Comparison of ENCODE assay signal across 14 mouse cellular contexts in the genomic region with DNA sequence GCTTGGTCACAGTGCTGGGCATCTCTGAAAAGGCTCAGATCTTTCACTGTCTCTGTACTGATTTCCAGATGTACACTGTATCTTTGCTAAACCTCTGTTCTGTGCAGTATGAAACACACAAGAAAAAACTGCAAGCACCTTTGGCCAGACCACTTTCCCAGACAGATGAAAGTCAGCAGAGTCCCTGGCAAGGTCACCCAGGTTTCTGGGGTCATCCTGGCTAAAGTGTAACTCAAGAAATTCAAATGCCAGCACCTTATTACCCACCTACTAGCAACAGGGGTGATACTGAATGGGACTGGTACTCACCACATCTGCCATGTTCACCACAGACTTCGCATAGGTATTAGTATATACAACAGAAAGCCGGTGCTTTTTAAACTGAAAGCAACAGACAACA.
"Had no signal": no experiment of that assay in that cellular context is flagged by ENCODE, and none has a peak within 500 bp of the region (broad histone marks: within the 10 kb centered on the region; RNA-seq: fewer than 3 reads in every experiment).

No protein-coding gene starts in this region.

- H3K36me3 ChIP-seq: intestine, embryonic 15.5 days; limb, embryonic 12.5 days; limb, embryonic 15.5 days; liver, embryonic 13.5 days had no signal

- H3K27ac ChIP-seq: intestine, embryonic 15.5 days; kidney, postnatal 0 days; limb, embryonic 12.5 days; limb, embryonic 15.5 days; liver, embryonic 13.5 days; stomach, postnatal 0 days had no signal

- H3K9me3 ChIP-seq: intestine, embryonic 15.5 days; limb, embryonic 12.5 days; limb, embryonic 15.5 days; liver, embryonic 13.5 days had no signal

- H3K4me3 ChIP-seq: intestine, embryonic 15.5 days; limb, embryonic 12.5 days; limb, embryonic 15.5 days; liver, embryonic 13.5 days had no signal

- H3K4me2 ChIP-seq: intestine, embryonic 15.5 days; limb, embryonic 12.5 days; limb, embryonic 15.5 days; liver, embryonic 13.5 days; midbrain, embryonic 11.5 days had no signal

- H3K4me1 ChIP-seq: intestine, embryonic 15.5 days; limb, embryonic 15.5 days; liver, embryonic 13.5 days had no signal

- DNase-seq: left cerebral cortex, postnatal 4 days; liver, embryonic 13.5 days; lung, adult 2 months; lung, postnatal 14 days; lung, postnatal 4 days; thymus, adult 2 months; thymus, postnatal 14 days; thymus, postnatal 4 days had no signal

- H3K9ac ChIP-seq: intestine, embryonic 15.5 days; limb, embryonic 12.5 days; limb, embryonic 15.5 days; liver, embryonic 13.5 days had no signal

- H3K27me3 ChIP-seq: intestine, embryonic 15.5 days; limb, embryonic 12.5 days; limb, embryonic 15.5 days; liver, embryonic 13.5 days had no signal

- ATAC-seq: intestine, embryonic 15.5 days had no signal
